Mouse (Mus musculus) left cerebral cortex, adult 2 months (tissue): ENCODE data around the gene Cenps. TPM values are rescaled to one million over a fixed set of nuclear protein-coding genes. Genes with fewer than 3 reads are reported as not detected.

Experiments used
- DNase-seq, 2 experiments: peaks; one replicate each; pipeline ENCODE4 v3.0.0; 2021 to 2022; ENCODE audit warnings: low spot score in 2 of 2, mixed read lengths in 1 of 2; ENCODE audit errors: extremely low spot score in 1 of 2
- H3K27ac ChIP-seq: fragments of 200-600 bp; 2 replicates; pipeline ENCODE4 v1.8.1; 2022
- H3K4me3 ChIP-seq: fragments of 200-600 bp; 2 replicates; pipeline ENCODE4 v1.8.1; 2022
- CTCF ChIP-seq: fragments of 200-600 bp; IDR thresholded peaks from 2 replicates; pipeline ENCODE4 v1.8.1; 2022; ENCODE audit warnings: antibody characterized with exemption, mild to moderate bottlenecking, moderate library complexity
- intact Hi-C: fragments of 180-260 bp; cut with DNase I; formaldehyde crosslinking; loops from one replicate; pipeline ENCODE4 v1.15.1; 2025
- long read RNA-seq, 2 experiments: library from polyadenylated mRNA; stranded (forward); transcript quantifications; one replicate each; pipeline ENCODE4 v2.0.0; 2021; ENCODE audit warnings: borderline mapping rate in 2 of 2
- total RNA-seq, 2 experiments: library from RNA; stranded (reverse); gene quantifications; 2 replicates each; pipeline ENCODE4 v1.2.3; 2021

The Cenps gene
- 10 to 100 TPM; 30.5 to 32.7 TPM for total RNA-seq
- long read RNA-seq, experiment 1, transcript Cenps-201 (5 exons, 1,110 nt): major isoform, 8 of 19 reads
- long read RNA-seq, experiment 1, partial matches to known transcripts: 1 of 19 reads
- long read RNA-seq, experiment 1, other reads (novel, unspliced or antisense): 10 of 19 reads
- long read RNA-seq, experiment 2, transcript Cenps-201 (5 exons, 1,110 nt): major isoform, 9 of 40 reads
- long read RNA-seq, experiment 2, partial matches to known transcripts: 2 of 40 reads
- long read RNA-seq, experiment 2, other reads (novel, unspliced or antisense): 27 of 40 reads

GRCm38 (mm10) chr4:149136982-149137770, at the start of gene Cenps:
Gene Cenps, minus strand, starts transcription at chr4:149137629.
- Histone ChIP-seq H3K4me3 (peak within 1 kb of the TSS; percentile 82), H3K27ac (peak within 1 kb of the TSS; percentile 80)
- peak; percentile 89 to 92 for DNase-seq
- intact Hi-C loops: loop anchor here (5.0 kb wide), 1 partner anchor 170 kb away; the partner anchor contains the start of gene Kif1b
- TF ChIP-seq CTCF: peak; percentile 98

- intact Hi-C loops: loop anchor here (2.0 kb wide), 1 partner anchor 38 kb away; no protein-coding TSS in a partner anchor
- no peak for DNase-seq
- TF ChIP-seq CTCF: peak; percentile 58
- no peak overlapping the region for H3K27ac ChIP-seq
- H3K4me3 ChIP-seq: no peak overlapping the region
Measured at GRCm38 (mm10) chr4:149182755-149183154, 45.3 kb upstream of the Cenps start.

- H3K4me3 ChIP-seq: no peak overlapping the region
- H3K27ac ChIP-seq: no peak overlapping the region
- DNase-seq: no peak
- TF ChIP-seq CTCF: no peak
- intact Hi-C loops: loop anchor here (2.0 kb wide), 1 partner anchor 37 kb away; no protein-coding TSS in a partner anchor
Measured at GRCm38 (mm10) chr4:149182192-149182591, 44.8 kb upstream of the Cenps start.

GRCm38 (mm10) chr4:149179573-149179972, 42.1 kb upstream of the Cenps start:
- H3K27ac ChIP-seq: no peak overlapping the region
- intact Hi-C loops: no loop called here

GRCm38 (mm10) chr4:149179160-149179559, 41.7 kb upstream of the Cenps start:
- no peak for DNase-seq
- TF ChIP-seq CTCF: no peak
- Histone ChIP-seq H3K27ac (no peak overlapping the region; the same call in 1 of the 2 replicates), H3K4me3 (no peak overlapping the region)
- intact Hi-C loops: no loop called here

More at GRCm38 (mm10) chr4:149179573-149179972, 42.1 kb upstream of the Cenps start:
- TF ChIP-seq CTCF: no peak
- no peak overlapping the region for H3K4me3 ChIP-seq
- DNase-seq: no peak

GRCm38 (mm10) chr4:149178328-149178727, 40.9 kb upstream of the Cenps start:
- H3K27ac ChIP-seq: no peak overlapping the region
- TF ChIP-seq CTCF: no peak
- H3K4me3 ChIP-seq: no peak overlapping the region
- intact Hi-C loops: no loop called here
- no peak for DNase-seq

- intact Hi-C loops: no loop called here
- TF ChIP-seq CTCF: no peak
- no peak overlapping the region for H3K4me3 ChIP-seq
- no peak overlapping the region for H3K27ac ChIP-seq
- DNase-seq: no peak
Measured at GRCm38 (mm10) chr4:149177046-149177445, 39.6 kb upstream of the Cenps start.

GRCm38 (mm10) chr4:149176645-149177044, 39.2 kb upstream of the Cenps start:
- no peak overlapping the region for H3K4me3 ChIP-seq
- TF ChIP-seq CTCF: no peak
- no peak overlapping the region for H3K27ac ChIP-seq
- intact Hi-C loops: no loop called here
- no peak for DNase-seq

- no peak overlapping the region for H3K4me3 ChIP-seq
- DNase-seq: no peak
- intact Hi-C loops: no loop called here
- H3K27ac ChIP-seq: no peak overlapping the region
- no peak for TF ChIP-seq CTCF
Measured at GRCm38 (mm10) chr4:149173661-149174060, 36.2 kb upstream of the Cenps start.

- DNase-seq: no peak
- Histone ChIP-seq H3K27ac (peak overlapping the region; percentile 50), H3K4me3 (no peak overlapping the region)
- no peak for TF ChIP-seq CTCF
- intact Hi-C loops: no loop called here
Measured at GRCm38 (mm10) chr4:149172666-149173065, 35.2 kb upstream of the Cenps start.

- Histone ChIP-seq H3K27ac (peak overlapping the region; percentile 50), H3K4me3 (no peak overlapping the region)
- no peak for DNase-seq
- intact Hi-C loops: no loop called here
- TF ChIP-seq CTCF: peak; percentile 17
Measured at GRCm38 (mm10) chr4:149172083-149172482, 34.7 kb upstream of the Cenps start.

- no peak overlapping the region for H3K27ac ChIP-seq
- H3K4me3 ChIP-seq: no peak overlapping the region
- intact Hi-C loops: no loop called here
- no peak for DNase-seq
- no peak for TF ChIP-seq CTCF
Measured at GRCm38 (mm10) chr4:149171581-149171981, 34.2 kb upstream of the Cenps start.
